Mouse (Mus musculus) heart, postnatal 0 days (tissue): ENCODE measurements around the gene A4galt.

ENCODE experiments used
- CTCF ChIP-seq: IDR thresholded peaks from 2 replicates; pipeline ENCODE4 v1.5.1; 2016; ENCODE audit warnings: antibody characterized with exemption, control low read depth, low read depth
- EP300 ChIP-seq: IDR thresholded peaks from 2 replicates; pipeline ENCODE4 v1.6.1; 2016; ENCODE audit warnings: antibody characterized with exemption, low read depth

- no peak for TF ChIP-seq EP300
- peak; percentile 75 for TF ChIP-seq CTCF
Observed at GRCm38 (mm10) chr15:83204731-83205451, 46.7 kb downstream of the A4galt start.
